Mouse (Mus musculus): ENCODE data around the gene Myom1.

Gene Myom1

DNA sequence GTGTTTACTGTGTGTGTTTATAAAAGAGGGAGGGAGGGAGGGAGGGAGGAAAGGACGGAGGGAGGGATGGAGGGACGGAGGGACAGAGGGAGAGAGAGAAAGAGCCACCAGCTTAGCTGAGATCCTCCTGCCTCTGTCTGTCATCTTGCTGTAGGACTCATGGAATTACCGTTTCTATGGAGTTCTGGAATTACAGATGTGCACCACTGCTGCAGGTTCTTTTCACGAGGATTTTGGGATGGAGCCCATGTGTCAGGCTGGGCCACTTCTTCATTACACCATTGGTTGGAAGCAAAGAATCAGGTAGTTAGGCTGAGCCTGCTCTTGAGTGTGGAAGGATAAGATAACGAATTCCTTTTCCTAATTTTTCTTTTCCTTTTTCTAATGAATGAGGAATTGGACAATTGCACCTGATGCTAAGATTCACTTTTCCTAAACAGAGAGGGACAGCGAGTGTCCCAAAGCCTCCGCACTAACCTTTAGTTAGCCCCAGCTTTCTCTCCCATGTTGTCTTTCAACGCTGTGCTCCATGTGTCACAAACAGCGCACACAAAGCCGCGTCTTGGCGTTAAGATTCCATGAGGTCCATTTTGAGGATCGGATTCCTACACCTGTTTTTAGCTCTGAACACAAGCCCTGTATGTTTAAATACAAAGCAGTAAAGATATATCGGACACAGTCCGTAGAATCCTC lies 16.3 kb downstream of the Myom1 start:
- DNase-seq = no peak

DNA sequence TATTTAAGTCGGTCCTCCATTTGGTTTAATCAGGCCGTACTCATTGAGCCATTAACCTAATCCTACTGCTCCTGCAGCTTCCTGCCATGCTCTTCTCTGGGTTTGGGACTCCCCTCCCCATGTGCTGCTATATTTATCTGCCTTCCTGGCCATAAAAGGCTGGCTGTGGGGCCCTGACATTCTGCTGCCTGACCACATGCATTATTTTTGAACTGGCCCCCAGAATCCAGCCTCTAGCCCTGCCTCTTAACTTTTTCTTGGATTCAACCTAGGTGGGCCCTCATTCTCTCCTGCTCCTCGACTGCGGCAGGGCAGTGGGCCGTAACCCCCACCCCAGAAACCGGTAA lies 16.8 kb downstream of the Myom1 start:
- no peak for DNase-seq

DNA sequence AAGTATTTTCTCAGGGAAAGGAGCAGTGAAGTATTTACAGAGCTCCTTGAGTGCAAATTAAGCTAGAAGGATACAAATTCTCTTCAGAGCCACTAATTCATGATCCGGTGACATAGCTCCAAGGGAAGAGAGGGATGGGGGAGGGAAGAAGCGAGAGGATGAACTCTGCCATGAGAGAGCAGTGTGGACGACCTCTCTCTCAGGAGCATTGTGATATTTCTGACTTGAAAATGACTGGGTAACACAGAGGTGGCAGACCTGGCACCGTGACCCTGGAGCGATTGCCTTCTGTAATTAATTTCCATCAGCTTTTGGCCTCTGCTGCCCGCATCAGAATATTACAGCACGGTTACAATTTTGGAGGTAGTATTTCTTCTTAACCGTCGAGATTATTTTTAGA lies 17.4 kb downstream of the Myom1 start:
- no peak for DNase-seq

DNA sequence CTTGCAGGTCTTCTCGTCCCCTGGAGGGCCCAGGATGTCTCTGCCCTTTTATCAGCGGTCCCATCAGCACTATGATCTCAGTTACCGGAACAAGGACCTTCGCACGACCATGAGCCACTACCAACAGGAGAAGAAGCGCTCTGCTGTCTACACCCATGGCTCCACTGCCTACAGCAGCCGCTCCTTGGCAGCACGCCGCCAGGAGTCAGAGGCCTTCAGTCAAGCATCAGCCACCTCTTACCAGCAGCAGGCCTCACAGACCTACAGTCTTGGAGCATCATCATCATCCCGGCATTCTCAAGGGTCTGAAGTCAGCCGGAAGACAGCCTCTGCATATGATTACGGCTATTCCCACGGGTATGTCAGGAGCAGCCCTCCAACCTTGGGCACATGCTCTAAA lies 20.4 kb downstream of the Myom1 start:
- no peak for DNase-seq

DNA sequence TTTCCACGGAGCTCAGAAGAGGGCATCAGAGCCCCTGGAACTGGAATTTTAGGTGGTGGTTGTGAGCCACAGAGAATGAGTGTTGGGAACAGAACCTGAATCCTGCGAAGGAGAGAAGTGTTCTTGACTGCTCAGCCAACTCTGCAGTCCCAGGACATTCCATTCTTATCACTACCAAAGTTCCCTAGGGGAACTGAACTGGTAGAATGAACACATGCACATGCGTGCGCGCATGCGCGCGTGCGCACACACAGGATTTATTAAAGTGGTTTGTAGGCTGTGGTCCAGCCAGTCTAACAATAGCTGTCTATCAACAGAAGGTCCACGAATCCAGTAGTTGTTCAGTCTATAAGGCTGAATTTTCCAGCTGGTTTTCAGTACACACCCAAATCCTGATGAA lies 21.6 kb downstream of the Myom1 start:
- DNase-seq = no peak

DNA sequence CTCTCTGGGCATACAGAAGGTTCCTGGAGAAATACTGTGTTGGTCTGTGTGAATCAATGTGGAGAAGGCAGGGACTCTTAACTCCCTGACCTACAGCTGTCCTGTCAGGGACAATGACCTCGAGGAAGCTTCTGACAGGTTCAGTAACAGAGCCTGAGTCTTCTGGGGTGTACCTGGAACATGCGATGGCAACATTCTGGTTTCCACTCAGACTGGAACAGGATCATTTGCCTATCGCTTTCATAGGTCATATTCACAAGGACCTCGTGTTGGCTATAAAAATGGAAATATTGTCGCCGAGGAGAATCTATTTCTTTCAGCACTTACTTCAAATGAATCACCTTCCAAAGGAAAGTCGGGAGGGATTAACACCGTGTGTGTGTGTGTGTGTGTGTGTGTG lies 23.5 kb downstream of the Myom1 start:
- DNase-seq = no peak

DNA sequence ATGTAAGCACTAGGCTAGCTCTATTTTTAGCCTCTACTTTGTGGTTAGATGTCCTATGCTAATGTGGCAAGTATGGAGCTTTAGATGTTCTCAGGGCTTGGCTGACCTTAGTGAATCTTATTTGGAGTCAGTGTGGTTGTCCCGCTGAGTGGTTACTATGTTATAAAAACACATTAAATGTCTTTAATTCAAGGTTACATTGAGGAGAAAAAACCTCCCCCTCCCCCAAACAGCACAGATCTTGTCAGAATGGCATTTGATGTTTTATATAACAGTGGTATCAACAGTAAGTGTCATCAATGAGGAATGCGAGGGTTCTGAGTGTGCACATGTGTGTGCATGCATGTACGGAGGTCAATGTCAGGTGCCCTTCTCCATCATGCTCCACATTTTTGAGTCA lies 24.8 kb downstream of the Myom1 start:
- DNase-seq = no peak

DNA sequence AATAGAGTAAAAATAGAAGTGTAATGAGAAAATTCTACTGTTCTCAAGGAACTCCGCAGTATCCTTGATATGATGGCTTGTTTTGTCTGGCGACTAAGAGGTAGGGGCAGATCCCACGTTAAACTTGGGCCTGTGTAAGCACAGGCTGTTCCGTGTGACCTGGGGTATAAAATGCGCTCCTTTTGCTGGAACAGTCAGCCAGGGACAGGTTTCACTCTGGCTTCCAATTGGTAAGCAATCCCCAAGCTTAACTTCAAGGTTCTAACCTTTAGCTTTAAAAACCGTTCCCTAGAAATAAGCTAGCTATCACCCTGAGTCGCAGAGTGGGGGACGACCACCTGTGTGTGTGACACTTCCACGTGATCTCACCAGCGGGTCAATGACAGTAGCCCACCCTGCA lies 30.3 kb downstream of the Myom1 start:
- DNase-seq = no peak

DNA sequence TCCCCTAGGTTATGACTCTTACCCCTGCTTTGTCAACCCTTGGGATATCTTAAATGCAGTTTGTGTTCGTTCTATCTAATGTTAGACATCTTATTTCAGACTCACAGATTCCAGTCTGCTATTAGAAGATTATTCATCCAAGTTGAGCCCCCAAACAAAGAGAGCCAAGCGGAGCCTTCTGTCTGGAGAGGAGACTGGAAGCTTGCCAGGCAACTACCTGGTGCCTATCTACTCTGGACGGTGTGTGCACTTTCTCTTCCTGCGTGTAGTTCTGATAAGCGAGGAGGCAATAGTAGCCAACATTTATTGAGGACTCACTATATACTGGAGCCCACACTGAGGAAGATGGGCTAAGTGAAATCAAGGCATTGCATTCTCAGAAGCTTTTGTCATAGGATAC lies 32.0 kb downstream of the Myom1 start:
- no peak for DNase-seq

DNA sequence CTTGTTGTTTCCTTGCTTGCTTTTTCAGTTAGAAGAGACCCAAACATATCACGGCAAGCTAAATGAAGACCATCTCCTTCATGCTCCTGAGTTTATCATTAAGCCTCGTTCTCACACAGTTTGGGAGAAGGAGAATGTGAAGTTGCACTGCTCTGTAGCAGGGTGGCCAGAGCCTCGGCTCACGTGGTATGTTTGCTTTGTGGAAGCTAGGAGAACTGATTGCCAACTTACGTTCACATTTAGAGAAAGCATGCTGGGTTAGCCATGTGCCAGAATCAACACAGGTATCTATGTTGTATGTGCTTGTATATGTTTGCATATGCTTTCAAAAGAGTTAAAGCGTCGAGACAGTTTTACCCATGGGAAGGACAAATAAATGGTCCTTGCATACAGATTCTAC lies 34.8 kb downstream of the Myom1 start:
- DNase-seq = no peak

DNA sequence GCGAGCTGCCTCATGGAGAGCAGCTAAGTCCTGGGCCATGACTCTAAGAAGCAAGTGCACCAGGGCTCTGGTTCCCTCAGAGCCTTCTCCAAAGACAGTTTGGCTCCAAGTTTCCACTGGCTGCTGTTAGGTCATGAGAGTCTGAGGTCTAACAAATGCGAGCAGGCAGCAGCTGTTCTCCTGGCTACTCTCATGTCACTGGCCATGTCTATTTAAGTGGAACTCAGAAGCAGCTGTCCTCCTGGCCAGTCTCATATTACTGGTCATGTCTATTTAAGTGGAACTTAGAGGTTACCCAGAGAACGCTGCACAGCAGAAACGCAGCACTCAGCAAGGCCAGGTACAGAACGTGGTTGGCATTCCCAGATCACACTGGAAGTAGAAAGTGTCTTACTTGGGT lies 36.4 kb downstream of the Myom1 start:
- no peak for DNase-seq

DNA sequence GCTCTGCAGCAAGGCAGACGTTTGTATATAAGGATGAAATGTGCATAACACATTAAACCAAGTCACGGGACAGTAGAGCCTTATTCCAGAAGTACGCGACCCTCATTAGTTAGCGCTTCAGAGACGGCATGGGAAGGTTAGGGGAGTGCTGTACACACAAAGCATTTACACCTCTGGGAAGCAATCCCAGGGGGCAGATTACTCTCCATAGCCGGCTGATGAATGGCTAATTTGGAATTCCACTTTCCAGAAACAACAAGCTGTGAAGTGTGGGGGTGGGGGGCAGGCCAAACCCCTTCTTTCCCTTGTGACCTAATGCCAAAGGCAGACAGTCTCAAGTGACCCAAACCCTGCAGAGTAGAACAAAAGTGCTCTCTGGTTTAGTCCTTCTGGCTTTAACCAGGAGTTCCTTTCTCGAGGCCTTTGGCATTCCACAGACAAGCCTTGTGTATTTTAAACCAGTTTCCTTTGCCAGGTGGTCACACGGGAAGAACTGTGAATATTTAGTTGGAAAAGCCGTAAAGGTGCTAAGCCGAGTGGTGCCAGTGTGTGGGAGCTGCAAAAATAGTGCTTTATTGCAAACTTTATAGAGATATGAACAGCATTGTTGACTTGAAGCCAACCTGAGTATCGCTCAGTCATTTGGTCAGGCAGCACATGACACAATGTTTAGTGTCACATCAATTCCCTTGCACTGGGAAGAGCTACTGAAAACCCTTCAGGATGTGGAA lies 37.6 kb downstream of the Myom1 start:
- peak; percentile 25 for DNase-seq

DNA sequence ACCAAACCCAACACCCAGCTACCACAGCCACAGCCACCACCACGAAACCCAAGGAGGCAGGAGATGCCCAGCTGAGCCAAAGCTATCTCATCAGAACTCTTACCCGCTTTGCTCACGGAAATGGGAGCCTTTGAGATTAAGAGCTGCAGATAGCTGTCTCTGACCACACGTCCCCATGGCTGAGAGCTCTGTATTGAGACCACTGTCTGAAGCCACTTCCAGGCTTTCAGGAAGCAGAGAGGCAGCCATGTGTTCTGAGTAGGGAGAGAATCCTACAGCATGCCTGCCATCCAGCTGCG lies 38.1 kb downstream of the Myom1 start:
- no peak for DNase-seq

DNA sequence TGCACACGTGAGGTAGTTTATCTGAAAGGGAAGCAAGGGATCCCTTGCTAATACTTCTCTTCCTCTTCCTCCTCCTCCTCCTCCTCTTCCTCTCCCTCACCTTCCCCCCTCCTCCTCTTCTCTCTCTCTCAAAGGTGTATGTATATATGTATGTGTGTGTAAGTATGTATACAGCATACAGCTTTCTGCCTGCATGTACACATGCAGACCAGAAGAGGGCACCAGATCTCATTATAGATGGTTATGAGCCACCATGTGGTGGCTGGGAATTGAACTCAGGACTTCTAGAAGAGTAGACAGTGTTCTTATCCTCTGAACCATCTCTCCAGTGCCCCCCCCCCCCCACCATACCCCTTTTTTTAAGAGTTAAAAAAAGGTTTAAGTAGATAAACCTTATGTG lies 40.2 kb downstream of the Myom1 start:
- DNase-seq = no peak

DNA sequence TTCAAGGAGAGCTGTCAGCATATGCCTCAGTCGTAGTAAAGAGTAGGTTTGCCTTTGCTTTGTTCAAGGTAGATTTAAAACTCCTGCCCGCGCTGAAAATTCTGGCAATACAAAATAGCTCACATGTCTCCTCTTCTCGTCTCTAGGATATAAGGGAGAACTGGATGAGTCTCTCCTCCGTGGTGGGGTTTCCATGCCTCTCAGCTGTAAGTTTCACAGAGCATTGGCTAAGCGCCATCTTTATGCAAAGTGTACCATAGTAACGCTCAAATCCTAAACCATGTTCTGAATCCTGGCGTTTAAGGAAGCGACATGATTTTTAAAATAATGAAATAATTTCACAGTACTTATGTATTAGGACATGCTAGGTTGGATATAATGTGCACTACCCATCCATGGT lies 43.2 kb downstream of the Myom1 start:
- no peak for DNase-seq

DNA sequence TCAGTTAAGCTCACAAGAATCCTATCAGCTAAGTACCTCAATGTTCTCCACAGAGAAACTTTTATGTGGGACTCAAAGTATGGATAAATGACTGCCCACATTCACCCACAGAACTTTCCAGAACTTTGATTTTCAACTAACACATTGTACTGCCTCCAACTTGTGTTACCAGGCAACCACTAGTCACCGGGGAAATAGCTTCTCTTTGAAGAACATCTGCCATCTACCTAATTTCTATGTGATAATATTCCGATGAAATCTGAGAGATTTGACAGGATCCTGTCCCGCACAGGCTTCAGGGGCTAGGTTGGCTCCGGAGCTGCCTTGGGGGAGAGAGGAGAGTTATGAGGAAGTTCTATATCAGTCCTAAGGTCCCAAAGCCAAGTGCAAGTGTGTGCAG lies 44.4 kb downstream of the Myom1 start:
- DNase-seq = no peak

DNA sequence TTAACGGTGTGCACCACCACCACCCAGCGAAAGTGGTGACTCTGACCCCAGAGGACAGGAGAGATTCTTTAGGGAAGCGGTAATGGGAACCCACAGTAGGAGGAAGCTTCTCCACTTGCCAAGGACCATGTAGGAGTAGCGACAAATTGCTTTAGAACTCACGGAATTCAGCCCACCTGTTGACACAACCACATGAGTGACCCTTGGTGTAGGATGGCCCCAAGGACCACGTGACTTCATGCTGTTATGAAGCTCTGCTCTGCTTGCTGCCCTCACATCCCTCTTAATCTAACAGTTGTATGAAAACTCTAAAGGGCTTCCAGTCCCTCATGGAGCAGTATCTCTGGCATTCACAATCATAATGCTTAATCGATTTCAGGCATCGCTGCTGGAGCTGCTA lies 46.9 kb downstream of the Myom1 start:
- no peak for DNase-seq

DNA sequence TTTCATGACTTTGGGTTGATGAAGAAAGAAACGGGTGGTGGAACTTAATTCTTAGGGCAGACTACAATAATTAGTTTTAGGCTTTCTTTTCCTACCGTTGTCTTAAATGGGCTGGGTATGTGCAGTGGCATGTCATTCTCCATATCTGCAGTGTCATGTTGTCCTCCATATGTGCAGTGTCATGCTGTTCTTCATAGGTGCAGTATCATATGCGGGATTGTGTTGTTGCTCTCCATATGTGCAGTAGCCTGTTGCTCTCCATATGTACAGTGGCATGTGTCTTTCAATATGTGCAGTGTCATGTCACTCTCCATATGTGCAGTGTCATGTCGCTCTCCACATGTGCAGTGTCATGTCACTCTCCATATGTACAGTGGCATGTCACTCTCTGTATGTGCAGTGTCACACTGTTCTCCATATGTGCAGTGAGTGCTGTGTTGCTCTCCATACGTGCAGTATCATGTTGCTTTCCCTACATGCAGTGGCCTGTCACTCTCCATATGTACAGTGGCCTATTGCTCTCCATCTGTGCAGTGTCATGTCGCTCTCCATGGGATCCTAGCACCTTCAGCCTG lies 50.8 kb downstream of the Myom1 start:
- DNase-seq = no peak

DNA sequence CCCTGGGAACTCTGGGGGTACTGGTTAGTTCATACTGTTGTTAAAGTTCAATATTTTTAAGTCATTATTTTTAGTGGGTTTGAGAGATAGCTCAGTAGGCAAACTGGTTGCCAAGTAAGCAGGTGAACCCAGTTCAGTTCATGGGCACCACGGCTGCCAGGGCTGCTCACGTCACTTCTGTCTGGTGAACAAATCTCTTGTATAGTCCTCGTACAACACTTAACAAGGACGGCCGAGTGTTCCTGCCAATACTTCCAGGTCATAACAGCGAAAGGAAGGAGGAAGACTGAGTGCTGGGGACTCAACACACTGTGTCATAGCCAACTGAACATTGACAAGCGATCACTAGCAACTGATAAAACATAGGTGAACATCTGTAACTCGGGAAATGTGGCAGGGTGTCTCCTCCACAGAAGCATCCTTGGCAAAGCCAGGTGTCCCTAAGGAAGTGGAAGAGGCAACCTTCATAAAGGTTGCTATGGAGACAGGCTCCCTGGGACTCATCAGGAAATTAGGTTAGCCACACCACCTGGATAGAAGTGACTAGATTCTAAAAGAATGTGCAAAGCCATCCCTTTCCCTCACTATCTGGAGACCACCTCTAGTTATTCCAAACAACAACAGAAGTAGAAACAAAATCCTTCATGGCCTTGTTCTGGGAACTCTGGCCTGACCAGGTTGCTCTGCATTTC lies 52.9 kb downstream of the Myom1 start:
- no peak for DNase-seq

DNA sequence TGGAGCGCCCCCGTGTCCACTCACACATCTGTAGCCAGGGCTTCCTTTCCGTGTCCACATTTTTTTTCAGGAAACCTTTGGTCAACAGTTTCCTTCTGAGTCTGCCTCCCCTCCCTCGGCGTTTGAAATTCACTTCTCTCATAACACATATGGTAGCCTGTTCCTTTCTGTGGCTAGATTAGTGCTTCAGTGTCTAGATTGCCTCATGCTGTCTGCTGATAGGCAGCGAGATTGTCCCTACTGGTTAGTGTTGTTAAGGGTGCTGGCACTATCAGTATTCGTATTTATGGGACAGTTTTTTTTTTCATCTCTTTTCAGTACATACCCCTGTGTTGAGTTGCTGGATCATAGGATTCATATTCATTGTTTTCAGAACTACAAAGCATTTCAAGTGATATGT lies 54.0 kb downstream of the Myom1 start:
- DNase-seq = no peak

DNA sequence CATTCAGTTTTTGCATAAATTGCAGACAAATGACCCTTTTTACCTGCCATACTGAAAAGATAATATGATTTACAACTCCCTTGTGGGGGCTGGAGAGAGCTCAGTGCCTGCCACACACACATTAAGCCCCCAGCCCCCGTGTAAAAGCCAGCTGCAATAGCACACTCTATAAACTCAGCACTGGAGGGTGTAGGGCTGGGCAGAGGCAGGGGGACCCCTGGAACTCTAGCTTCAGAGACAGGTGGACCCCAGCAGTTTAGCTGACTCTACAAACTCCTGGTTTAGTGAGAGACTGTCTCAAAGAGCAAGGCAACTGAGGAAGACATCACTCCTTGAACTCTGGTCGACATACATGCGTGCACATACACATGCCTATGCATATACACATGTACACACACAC lies 55.3 kb downstream of the Myom1 start:
- DNase-seq = no peak

DNA sequence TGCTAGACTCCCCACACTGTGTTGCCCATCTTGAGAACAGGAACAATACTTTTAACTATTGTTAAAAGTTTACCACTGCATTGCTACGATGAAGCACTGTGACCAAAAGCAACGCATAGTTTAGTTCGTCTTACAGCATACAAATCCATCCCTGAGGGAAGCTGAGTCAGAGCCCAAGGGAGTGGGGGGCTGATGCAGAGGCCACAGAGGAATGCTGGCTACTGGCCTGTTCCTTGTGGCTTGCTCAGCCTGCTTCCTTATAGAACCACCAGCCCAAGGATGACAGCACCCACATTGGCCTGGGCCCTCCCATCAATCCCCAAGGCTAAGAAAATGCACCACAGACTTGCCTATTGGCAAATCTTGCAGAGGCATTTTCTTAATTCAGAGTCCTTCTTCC lies 56.8 kb downstream of the Myom1 start:
- no peak for DNase-seq

DNA sequence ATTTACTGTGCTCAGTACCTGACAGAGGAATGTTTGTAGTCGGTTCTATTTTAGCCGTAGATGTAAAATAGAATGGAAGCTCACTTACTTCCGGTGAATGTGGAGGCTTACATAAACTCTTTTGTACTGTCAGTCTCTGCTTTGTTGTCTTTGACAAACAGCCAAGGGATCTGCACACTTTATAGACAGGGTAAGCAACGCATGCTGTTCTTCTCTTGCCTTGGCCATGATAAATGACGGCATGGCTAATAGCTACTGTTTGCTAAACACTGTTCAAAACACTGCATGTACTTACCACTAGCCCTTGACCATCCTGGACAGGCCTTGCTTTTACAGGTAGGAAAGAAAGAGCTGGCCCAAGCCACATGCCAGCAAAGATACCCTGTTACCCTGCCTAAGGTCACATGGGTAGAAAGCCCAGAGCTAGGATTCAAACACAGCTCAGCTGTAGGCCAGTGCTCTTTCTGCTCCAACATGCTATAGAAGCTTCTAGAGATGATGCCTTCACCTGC lies 59.7 kb downstream of the Myom1 start:
- no peak for DNase-seq

Data from lung, postnatal 14 days (tissue).